Mouse (Mus musculus) cortical plate, adult 2 months (tissue): ENCODE measurements around the gene Mdc1.

Source experiments
- CTCF ChIP-seq: fragments of 200-500 bp; IDR thresholded peaks from 2 replicates; pipeline ENCODE4 v1.5.1; 2011; ENCODE audit warnings: mild to moderate bottlenecking, control low read depth, low read length; ENCODE audit not compliant: insufficient read depth; ENCODE audit errors: extremely low read depth
- POLR2A ChIP-seq: fragments of 200-500 bp; IDR thresholded peaks from 2 replicates; pipeline ENCODE4 v1.6.1; 2011; ENCODE audit warnings: mild to moderate bottlenecking, low read length, control low read depth; ENCODE audit not compliant: insufficient read depth; ENCODE audit errors: extremely low read depth

DNA sequence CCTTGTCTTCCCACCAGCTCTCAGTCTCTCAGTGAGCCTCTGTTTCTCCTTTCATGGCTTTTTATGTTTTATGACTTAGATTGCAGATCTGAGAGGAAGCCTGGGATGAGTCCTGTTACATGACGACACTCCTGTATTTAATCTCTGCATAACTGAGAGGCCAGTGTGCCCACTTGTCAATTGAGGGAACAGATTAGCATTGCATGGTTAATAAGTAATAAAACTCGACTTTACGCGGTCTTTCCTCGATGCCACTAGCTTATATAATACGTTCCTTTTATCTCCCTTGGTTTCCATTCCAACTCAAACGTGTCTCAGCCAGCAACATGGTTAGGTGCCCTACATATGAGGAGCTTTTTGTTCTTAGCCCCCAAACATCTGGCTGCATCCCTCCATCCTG is 25.5 kb upstream of the Mdc1 start:
- TF ChIP-seq POLR2A = no peak
- TF ChIP-seq CTCF = no peak
